Mouse (Mus musculus) granulocyte monocyte progenitor cell, adult 5-6 weeks (primary cell): ENCODE results near the gene Ccdc175. TPM values are rescaled to one million over a fixed set of nuclear protein-coding genes. Genes with fewer than 3 reads are reported as not detected.
A peak's percentile ranks its signal among the peaks of the same experiment; 100 is the strongest.

Experiments
- ATAC-seq: replicated peaks from 2 replicates; pipeline ENCODE4 v1.8.0; 2016; ENCODE audit warnings: mild to moderate bottlenecking, moderate TSS enrichment, inconsistent platforms; ENCODE audit not compliant: poor library complexity, severe bottlenecking
- total RNA-seq, 2 experiments: library from RNA; stranded (forward) in 1 of 2; stranded (reverse) in 1 of 2; fragments of 200-712, 200-1000 nt in 1 of 2; fragments of >200 nt in 1 of 2; fragmentation: Nextera tagmentation in 1 of 2; gene quantifications; 2 replicates each; pipeline ENCODE4 v1.2.3; 2014 to 2017

Gene Ccdc175
- total RNA-seq, 2 experiments from 2014 or later: not detected

DNA sequence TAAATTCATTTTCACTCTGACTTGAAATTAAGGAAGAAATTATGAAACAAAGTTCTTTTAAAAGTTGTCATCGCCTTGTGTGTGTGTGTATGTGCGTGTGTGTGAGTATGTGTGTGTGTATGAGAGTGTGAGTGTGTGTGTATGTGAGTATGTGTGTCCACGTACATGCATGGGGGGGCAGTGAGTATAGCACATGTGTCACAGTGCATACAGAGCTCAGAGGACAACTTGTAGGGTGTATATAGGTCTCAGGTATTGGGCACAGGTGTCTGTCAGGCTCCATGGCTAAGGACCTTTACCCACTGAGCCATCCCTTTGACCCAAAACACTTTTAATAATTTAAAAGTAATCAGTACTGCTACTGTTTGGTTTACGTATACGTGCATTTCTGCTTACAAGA lies 80.8 kb downstream of the Ccdc175 start:
- ATAC-seq: no peak

DNA sequence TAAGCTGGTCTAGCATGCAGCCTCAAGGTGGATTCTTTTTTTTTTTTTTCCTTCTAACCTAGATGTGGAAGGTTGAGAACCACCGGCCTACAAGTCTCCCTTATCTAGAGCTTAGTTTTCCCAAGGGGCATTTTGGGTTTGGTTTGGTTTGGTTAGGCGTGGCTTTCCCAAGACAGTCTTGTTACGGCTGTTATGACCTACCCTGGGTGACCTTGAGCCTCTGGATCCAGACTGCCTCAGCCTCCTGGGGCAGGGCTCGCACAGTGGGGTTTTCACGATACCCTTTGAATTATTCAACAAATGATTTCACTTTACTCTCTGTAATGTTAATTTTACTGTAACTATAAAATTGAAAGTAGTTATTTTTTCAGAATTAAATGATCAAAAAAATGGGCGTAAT lies 82.1 kb downstream of the Ccdc175 start:
- no peak for ATAC-seq

DNA sequence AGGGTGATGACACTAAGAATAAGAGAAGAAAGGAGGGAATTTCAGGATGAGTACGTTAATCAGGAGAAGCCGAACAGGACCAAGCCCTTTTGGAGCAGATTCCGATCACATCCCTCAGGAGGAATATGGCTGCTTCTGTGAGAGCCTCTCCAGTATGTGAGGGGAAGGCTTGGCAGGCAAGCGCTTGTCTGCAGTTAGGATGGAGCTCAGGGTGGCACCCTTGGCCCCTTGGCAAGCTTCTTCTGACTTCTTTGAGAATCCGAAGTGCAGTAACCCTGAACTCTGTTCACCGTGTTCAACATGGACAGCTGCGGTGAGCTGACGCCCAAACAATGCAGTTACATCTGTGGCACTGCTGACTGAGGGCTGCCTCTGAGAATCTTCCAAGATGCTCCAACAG lies 87.9 kb downstream of the Ccdc175 start:
- no peak for ATAC-seq

DNA sequence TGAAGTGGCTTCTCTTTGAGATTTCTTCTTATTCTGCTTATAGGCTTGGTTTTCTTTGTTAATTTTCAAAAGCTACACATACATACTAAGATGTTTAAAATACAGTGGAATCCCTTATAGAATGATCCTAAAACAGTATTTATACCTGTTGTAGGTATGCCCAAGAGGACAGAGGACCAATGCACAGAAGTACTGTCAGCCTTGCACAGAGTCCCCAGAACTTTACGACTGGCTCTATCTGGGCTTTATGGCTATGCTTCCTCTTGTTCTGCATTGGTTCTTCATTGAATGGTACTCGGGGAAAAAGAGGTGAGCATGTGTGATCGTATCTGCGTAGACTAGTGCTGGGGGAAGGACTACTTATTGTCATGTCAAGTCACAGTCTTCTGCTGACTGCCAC lies 95.0 kb downstream of the Ccdc175 start:
- ATAC-seq: no peak

DNA sequence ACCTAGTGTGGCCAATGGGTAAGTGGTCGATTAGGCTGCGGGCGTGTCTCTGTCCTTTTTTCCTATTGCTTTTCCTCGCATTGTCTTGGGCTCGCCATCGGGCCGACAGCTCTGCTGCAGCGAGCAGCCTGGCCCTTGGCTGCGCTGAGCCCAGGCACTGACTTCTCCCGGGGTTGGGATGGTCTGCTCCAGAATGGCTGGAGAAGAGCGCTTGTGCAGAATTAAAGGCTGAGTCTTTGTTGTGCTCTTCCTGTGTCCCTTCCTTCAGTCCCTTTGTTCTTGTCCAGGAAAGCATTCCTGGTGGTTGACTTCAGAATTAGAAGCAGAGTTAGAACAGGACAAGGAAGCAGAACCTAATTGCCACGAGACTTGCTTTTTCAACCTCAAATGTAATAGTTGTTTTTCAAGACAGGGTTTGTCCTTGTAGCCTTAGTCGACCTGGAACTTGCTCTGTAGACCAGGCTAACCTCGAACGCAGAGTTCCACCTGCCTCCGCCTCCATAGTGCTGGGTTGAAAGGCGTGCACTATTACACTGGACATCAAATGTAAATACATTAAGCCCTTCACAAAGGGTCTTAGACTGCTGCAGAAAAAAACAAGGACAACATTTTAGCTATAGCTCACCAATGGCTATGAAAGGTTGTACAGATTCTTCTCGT lies 98.5 kb downstream of the Ccdc175 start:
- ATAC-seq: no peak

DNA sequence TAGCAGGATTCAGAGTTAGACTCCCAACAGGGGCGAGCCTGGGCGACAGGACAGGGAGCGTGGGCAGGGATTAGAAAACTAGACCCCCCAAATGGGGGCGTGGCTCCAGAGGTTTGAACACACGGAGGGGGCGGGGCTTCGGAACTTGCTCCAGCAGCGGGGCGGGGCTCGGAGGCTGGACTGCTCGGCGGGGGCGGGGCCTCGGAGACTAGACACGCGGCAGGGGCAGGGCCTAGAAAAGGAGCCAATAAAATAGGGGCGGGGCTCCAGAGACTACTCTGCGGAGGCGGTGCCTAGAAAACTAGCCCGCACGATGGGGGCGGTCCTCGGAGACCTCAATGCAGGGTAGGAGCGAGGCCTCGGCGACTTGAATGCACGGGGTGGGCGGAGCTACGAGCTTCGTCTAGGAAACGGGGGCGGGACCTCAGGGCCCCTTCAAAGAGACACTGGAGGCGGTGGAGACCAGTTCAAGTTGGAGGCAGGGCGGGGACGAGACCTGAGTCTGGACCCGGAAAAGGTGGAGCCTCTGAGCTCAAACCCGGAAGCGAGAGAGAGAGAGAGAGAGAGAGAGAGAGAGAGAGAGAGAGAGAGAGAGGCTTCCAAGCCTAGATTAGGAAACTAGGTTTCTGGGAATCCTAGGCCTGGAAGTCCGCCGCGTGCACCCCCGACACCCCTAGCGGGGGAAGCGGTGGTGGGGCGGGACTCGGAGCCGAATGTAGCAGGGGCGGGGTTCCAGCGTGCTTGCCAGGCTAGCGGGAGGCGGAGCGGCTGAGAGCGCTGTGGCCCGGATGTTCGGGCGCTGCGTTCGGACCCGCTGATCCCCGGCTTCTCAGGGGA lies 99.3 kb downstream of the Ccdc175 start, which contains the start of the genes L3hypdh and Jkamp:
Gene L3hypdh (minus strand): TSS at position 111 of the 837 bp plus-strand sequence.
Gene Jkamp (plus strand): TSS at position 261 of the 837 bp plus-strand sequence.
- peak; percentile 83 for ATAC-seq

DNA sequence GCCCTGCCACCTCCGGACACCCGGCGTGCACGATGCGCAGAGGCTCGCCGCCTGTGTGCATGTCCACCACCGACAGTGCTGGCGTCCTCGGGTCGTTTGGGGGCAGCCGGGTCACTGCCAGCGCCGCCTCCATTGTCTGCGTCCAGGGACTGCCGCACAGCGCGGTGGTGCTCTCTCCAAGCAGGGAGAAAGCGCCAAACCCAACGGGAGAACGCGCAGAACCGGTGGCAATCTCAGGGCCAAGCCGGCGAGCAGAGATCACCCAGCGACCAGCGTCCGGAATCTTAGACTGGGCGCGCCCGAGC lies 99.9 kb downstream of the Ccdc175 start:
- no peak; the same call in 1 of the 2 replicates for ATAC-seq

DNA sequence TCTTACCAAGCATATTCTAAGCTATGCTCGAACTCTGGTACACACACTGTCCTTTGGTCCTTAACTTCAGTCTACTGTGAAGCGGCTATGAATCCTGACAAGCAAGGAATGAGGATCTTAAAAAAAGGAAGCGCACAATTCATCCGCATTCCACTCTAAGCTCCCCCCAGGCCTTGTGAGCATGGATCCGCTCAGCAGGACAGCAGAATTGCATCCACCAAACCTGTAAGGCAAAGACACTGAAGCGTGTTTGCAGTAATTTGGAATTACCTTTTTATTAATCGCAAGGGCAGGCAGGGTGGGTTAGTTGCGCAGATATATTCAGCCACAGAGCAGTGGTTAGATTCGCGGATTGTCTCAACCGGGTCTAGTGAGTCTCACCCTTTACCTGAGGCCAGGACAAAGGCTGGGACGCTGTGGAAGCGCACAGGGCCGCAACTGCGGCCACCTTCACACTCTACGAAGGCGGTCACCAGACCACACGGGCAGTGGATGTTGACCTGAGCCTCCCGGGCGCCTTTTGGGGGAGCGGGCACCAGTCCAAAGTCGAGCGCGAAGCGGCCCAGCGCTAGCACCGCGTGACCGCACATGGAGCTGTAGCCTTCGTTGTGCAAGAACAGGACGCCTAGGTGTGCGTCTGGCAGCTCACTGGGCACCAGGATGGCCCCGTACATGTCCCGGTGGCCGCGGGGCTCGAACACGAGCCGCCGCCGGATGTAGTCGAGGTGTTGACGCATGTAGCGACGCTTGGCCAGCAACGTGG lies 100.4 kb downstream of the Ccdc175 start:
- ATAC-seq: peak; percentile 3

DNA sequence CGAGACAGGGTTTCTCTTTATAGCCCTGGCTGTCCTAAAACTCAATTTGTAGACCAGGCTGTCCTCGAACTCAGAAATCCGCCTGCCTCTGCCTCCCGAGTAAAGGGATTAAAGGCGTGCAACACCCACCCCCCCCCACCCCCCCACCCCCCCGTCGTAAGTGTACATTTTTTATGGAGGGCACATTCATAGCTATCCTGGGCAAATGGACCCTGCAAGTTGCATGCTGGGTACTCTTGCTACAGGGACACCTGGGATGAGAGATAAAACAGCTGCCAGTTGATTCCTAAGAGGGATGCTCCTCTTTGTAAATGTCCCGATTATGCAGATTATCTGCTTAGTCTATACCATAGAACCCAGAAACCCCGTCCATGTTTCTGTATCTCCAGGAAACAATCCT lies 101.6 kb downstream of the Ccdc175 start:
- no peak for ATAC-seq

DNA sequence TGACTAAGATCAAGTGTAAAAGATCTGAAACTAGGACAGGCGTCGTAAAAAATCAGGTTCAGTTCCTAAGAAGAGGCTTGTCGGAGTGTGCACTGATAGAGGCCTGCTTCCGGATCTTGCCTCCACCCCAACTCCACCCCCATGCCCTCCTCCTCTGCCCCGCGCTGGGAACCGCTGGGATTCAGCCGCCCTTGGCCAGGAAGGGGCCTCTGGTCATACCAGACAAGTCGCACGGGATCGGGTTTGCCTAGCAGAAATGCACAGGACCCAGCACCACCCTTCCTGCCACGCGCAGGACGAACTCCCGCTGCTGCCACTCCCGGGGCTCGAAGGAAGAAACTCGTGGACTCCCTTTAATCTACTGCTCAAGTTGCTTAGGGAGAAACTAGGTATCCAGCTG lies 102.5 kb downstream of the Ccdc175 start:
- no peak for ATAC-seq

DNA sequence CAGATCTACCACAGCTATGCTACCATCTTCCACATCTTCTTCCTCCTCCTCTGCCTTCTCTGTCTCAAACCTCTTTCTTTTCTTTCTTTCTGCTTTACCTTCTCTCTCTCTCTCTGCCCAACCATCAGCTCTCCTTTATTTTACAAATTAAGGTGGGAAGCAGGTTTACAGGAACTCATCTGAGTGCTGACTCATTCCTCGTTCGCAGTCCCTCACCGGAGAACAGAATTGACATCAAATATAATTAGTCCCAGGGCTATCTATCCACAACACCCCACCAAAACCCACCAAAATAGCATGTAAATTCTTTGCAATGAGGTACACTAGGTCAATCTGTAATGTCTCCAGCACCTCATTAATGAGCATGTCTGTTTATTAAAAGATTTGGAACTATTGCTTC lies 102.9 kb downstream of the Ccdc175 start:
- no peak for ATAC-seq

DNA sequence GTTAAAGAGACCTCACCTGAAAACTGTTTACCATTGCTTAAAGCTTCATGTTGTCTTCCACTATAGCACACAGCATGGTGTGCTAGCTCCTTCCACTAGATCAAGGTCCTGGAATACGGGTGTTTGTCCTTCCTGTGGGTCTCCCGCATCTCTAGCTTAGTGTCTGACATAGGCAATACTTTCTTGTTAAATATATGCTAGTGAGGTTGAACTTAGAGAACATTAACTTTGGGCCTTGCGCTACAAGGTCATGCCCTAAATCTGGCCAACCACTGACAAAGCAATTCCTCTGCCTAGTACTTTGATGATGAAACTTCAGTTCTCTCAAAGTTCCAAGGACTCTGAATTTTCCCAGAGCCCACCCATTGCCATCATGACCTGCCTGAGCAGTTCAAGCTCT lies 106.6 kb downstream of the Ccdc175 start:
- no peak for ATAC-seq

DNA sequence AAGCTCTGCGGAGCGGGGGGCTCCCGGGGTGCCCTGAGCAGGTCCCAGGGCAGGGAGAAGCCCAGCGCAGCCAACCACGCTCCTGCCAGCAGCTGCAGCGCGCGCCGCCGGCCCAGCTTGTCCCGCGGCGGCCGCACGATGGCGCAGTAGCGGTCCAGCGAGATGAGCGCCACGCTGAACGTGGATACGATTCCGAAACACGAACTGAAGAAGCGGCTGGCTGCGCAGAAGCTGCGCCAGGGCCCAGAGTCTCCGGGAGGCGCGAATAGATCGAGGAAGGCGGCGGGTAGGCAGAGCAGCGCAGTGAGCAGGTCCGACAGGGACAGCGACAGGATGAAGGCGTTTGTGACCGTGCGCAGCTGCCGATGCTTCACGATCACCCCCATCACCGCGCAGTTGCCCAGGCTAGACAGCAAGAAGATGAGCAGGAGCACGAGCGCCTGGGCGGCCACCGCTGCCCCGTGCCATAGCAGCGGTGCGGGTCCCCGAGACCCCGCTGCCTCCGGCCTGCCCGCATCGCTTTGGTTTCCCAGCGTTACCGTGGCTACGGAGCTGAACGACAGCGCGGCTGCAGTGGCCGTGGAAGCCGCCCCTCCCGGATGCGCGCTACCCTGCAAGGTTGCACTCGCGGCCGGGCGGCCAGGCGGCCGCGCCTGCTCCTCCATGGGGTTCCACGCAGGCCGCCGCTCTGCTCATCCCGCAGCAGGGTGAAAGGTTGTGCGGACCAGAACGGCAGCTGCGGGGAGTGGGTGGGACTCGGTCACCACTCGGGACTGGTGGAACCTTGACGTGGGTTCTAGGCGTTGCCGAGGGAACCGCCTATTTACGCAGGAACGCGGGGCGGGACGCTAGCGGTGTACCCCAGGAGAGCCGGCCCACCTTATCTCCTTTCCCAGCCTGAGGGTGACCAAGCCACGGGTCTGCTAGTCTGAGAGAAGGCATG lies 114.2 kb downstream of the Ccdc175 start, which contains the start of gene Gpr135:
Gene Gpr135 (minus strand): TSS at position 799 of the 943 bp plus-strand sequence.
- peak; percentile 95 for ATAC-seq

DNA sequence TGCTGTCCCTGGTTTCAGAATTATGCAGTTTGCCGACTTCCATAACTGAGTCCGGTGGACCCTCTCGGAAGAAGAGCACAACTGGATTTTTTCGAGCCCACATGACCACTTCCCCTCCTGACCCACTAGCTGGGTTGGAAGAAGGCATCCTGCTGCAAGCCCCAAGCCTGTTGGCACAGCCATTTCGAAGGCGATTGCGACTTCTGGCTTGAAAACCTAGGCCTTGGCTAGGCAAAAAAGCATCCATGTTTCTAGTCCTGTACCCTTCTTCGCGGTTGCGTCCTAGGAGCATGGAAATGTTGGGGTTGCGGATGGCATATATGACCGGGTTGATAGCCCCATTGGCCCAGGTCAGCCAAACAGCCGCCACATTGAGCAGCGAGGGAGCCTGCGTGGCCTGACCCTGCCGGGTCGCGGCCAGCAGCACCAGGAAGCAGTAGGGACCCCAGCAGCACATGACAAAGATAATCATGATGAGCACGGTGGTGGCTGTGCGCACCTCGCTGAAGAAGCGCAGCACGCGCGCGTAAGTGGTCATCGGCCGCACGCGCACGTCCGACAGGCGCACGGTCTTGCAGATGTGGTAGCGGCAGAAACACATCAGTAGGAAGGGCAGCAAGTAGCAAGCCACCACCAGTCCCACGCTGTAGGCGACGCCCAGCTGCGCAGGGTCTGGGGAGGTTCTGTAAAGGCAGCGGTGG lies 115.1 kb downstream of the Ccdc175 start:
- peak; percentile 44 for ATAC-seq

DNA sequence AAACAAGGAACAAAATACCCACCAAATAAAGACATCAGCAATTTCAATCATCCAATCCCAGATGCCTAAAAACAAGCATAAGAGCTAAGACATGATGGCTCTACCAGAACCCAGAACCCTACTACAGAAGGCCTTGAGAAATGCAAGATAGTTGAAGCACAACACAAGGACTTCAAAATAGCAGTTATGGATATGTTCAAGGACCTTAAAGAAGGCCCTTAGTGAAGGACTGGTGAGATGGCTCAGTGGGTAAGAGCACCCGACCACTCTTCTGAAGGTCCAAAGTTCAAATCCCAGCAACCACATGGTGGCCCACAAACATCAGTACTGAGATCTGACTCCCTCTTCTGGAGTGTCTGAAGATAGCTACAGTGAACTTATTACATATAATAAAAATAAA lies 127.0 kb downstream of the Ccdc175 start:
- ATAC-seq: no peak

DNA sequence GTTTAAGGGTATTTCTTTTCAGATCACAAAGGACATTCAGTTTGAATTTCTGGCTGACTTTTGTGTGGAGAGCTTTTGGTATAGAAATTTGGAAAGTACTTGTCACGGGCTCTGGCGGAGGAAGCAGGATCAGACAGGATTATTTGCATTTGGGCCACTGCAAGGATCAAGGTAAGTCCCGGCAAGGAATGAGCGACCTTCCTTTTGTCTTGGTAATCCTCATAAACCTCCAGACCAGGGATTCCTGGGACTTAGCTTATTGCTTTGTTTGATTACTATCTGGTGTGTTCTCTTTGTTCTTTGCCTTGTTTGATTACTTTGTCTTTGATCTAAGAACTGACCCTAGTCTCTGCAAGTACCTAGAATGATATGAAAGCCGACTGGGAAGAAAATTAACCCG lies 131.0 kb downstream of the Ccdc175 start:
- no peak for ATAC-seq

DNA sequence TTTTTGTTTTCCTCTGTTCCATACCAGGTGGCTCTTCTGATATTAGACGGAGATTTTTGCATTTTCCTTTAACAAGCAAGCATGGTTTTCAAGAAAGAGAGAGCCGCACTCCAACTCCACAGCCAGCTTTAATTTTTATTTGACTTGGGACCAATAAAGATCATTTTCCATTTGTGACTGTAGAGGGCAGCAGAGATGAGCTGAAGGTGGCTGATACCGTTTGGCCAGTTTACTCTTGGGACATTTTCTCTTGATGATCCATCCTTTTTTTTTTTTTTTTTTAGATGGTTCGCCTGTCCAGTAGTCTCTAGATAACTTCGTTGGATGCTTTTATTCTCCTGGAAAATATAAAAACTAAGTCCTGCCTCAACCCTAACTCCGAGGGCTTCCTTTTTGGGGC lies 131.5 kb downstream of the Ccdc175 start:
- peak; percentile 42; the same call in 1 of the 2 replicates for ATAC-seq

DNA sequence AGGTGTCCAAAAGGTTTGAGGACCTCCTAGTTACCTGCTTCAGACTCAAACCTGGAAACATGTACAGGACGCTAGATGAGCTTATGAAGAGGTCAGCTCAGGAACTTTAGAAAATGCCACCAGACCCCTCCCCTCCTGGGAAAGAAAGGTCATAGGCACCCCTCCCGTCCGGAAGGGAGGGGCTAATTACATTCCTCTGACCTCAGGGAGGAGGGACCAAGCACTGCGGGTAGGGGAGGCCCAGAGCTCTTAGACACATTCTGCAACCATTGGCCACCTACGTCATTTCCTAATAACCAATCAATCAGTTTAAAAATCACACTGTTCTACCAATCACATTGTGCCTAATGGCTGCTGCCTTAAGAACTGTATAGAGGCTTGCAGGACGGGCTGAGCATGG lies 132.3 kb downstream of the Ccdc175 start:
- no peak for ATAC-seq
